Mouse (Mus musculus) testis, adult 2 months (tissue): Measurements from ENCODE around the gene Gm17654.
"Not testable (repeated sequence)": the region's sequence is repeated elsewhere in the genome, so short reads cannot be mapped to it uniquely, and the experiment has no call there.

Experiments
- CTCF ChIP-seq: fragments of 200-500 bp; IDR thresholded peaks from 2 replicates; pipeline ENCODE4 v1.5.1; 2012; ENCODE audit warnings: low read depth, mild to moderate bottlenecking, inconsistent platforms, low read length, moderate library complexity; ENCODE audit not compliant: control insufficient read depth, insufficient read depth, insufficient replicate concordance
- POLR2A ChIP-seq: fragments of 200-500 bp; IDR thresholded peaks from 2 replicates; pipeline ENCODE4 v1.6.1; 2012; ENCODE audit warnings: low read depth, mild to moderate bottlenecking, inconsistent platforms, low read length, moderate library complexity; ENCODE audit not compliant: control insufficient read depth

DNA sequence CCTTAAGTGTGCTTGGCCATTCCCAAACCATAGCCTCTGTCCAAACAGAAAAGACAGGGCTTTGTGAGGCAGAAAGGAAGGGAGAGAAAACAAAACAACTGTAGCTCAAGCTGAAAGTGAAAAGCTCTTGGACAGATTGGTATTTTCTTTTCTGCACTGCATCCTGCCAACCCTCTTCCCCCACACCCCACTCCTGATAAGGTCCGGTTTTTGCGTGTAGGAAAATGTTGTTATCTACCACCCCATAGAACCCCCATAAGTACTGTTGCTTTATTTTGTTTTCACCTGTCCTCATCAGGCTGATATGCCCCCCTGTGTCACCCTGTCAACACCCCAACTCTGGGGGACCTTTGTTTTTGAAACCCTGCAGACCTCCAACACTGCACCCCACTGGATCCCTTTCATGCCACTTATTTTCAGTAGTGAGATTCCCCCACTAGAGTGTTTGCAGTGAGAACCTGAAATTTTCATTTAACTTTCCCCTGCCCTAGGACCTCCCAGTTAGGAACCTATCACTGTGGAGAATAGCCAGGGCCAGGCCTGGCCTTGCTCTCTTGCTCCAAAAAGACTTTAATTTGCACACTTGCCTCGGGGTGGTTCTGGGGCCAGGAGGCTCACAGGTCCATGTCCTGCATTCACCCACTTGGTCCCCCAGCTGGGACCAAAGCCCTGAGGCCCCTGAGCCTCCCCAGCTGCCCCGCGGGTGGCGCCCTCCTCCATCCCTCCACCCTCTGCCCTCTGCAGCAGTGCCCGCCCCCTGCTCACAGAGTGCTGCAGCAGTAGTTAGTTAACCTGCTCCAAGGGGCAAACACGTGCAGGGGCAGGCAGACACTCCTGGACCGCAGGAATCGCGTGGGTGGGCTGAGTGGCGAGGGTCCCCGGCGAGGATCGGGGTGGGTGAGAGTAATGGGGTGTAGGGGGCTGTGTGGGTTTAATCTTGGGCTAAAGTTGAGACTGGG lies 47.6 kb downstream of the Gm17654 start:
- not testable (repeated sequence) for TF ChIP-seq POLR2A, CTCF
